Mouse (Mus musculus) limb, embryonic 12.5 days (tissue): ENCODE measurements at regions not wholly inside any gene's neighbourhood (a gene's known extent, or its start where the extent isn't known, plus 50 kb on each side); places are given as distances from the start of the nearest gene placed in this dataset.

Source experiments
- ATAC-seq: fragments of 200-750 bp; cut with Nextera tagmentation; 2 replicates; pipeline ENCODE4 v1.8.0; 2017; ENCODE audit warnings: low read depth, moderate TSS enrichment; ENCODE audit not compliant: insufficient number of reproducible peaks, insufficient read depth, low FRiP score, low TSS enrichment
- H3K27ac ChIP-seq: fragments of 300-500 bp; sonication (generic); 2 replicates; pipeline ENCODE4 v1.5.1; 2016; ENCODE audit warnings: mild to moderate bottlenecking, moderate library complexity
- H3K27me3 ChIP-seq: fragments of 300-500 bp; sonication (generic); 2 replicates; pipeline ENCODE4 v1.6.1; 2016; ENCODE audit warnings: mild to moderate bottlenecking, moderate library complexity
- H3K36me3 ChIP-seq: fragments of 300-500 bp; sonication (generic); 2 replicates; pipeline ENCODE4 v1.6.1; 2016; ENCODE audit warnings: mild to moderate bottlenecking, moderate library complexity
- H3K4me1 ChIP-seq: fragments of 300-500 bp; sonication (generic); replicated peaks from 2 replicates; pipeline ENCODE4 v1.6.1; 2016
- H3K4me2 ChIP-seq: fragments of 300-500 bp; sonication (generic); 2 replicates; pipeline ENCODE4 v1.6.1; 2016; ENCODE audit warnings: mild to moderate bottlenecking, moderate library complexity
- H3K4me3 ChIP-seq: fragments of 300-500 bp; sonication (generic); replicated peaks from 2 replicates; pipeline ENCODE4 v1.5.1; 2016; ENCODE audit warnings: mild to moderate bottlenecking
- H3K9ac ChIP-seq: fragments of 300-500 bp; sonication (generic); replicated peaks from 2 replicates; pipeline ENCODE4 v1.6.1; 2016; ENCODE audit warnings: mild to moderate bottlenecking, moderate library complexity
- H3K9me3 ChIP-seq: fragments of 300-500 bp; sonication (generic); 2 replicates; pipeline ENCODE4 v1.6.1; 2016; ENCODE audit warnings: mild to moderate bottlenecking, moderate library complexity
- WGBS: fragments of 180-500 bp; shearing (Covaris S2); methylation state at CpG from one replicate; pipeline ENCODE4 v1.1.7; 2016; 5-methylcytosine and 5-hydroxymethylcytosine counted together

DNA sequence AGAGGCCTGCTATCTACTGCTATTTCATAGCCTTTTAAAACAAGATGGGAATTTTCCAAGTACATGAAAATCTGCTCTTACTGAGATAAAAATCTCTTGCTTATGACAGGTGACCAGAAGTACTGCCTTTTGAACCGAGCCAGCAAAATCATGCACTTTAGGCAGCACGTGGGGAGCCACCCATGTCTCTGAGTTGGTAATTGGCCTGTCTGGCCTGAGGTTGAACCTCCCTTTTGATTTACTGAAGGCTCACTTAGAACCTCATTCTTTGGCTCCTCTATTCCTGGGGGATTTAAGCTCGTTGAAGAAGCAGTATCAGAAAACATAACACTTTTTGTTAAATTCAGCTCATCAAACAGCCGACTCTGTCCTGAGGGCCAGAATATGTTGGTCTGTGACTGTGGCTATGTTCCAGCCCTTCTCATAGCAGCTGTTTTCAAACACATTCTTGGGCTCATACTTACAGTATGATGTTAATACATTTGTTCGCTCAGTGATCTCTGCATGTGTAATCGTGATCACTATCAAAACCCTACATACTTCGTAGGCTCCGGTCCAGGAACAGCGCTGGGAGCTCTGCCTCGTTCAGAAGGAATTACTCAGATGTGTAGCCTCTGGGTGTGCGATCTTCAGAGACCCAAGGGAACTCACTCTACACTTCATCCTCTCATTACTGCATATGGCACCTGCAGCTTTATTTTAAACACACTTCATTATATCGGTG, 290.1 kb upstream of the Gm15217 start:
- no peak overlapping the region for H3K4me2 ChIP-seq
- ATAC-seq, result no peak

DNA sequence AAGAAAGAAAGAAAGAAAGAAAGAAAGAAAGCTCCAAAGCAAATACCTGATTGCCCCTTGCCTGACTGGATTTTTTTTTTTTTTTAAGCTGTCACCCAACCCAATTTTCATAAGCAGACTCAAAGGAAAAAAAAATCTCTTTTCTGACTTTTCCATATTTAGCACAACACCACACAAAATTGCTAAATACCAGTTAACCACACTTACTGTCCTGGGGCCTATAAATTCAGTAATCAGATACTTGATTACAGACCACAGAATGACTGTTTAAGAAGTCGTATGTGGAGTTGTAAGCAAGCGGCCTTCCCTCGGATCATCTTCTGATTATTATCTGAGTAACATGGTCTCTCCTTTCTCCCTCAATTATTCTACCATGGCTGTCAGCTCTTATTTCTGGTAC, 263.3 kb upstream of the Gm15217 start:
- no peak for ATAC-seq

More for the DNA sequence above, 290.1 kb upstream of the Gm15217 start:
- Histone ChIP-seq H3K36me3 (no peaks in the 10 kb centered on the region), H3K9ac (no peak overlapping the region), H3K9me3 (no peaks in the 10 kb centered on the region), H3K27me3 (no peaks in the 10 kb centered on the region), H3K27ac (no peak overlapping the region), H3K4me3 (no peak overlapping the region), H3K4me1 (no peaks in the 10 kb centered on the region)
- WGBS, result 71% methylated on average over 12 of the region's 12 CpGs

DNA sequence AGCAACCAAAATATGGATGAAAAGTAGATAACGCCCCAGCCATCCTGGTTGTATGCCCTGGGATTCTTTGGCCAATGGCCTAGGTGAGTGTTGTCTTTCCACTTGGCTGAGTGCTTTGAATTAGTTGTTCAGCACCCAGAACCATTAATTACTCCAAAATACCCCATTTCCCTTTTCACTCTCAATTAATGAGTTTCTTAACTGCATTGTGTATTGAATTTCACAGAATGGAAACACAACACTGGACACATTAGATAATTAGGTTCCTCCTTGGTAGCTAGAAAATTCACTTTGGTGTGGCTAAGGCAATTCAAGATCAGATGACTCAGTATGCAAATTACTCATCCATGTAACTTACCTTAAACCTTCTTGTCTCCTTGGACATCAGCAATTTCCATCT, 252.7 kb upstream of the Gm15217 start:
- Histone ChIP-seq H3K4me1 (no peaks in the 10 kb centered on the region), H3K9ac (no peak overlapping the region), H3K27ac (no peak overlapping the region), H3K4me2 (no peak overlapping the region), H3K27me3 (no peaks in the 10 kb centered on the region), H3K36me3 (no peaks in the 10 kb centered on the region), H3K4me3 (no peak overlapping the region), H3K9me3 (no peaks in the 10 kb centered on the region)
- no peak for ATAC-seq
- 93% methylated on average over 1 of the region's 1 CpGs for WGBS

More for the DNA sequence above, 263.3 kb upstream of the Gm15217 start:
- Histone ChIP-seq H3K36me3 (no peaks in the 10 kb centered on the region), H3K4me2 (no peak overlapping the region), H3K9me3 (no peaks in the 10 kb centered on the region), H3K27ac (no peak overlapping the region), H3K4me1 (no peaks in the 10 kb centered on the region), H3K9ac (no peak overlapping the region), H3K27me3 (no peaks in the 10 kb centered on the region), H3K4me3 (no peak overlapping the region)
- 69% methylated on average over 3 of the region's 3 CpGs for WGBS

DNA sequence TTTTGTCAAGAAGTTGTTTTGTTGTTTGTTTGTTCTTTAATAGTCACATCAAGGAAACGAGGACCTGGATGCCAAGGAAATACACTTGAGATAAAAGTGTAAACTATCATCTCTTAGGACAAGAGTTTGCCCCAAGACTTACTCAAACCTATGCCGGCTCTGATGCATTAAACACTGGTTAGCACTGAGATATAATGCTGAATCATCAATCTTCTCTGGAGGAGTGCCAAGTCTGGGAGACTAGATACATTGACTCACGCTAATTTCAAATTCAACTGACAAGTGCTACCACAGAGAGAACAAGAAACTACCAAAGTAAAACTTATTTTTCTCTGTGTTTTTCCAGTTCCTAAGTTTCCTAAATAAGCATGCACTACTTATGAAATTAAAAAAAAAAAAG, 249.5 kb upstream of the Gm15217 start:
- Histone ChIP-seq H3K4me3 (no peak overlapping the region), H3K9me3 (no peaks in the 10 kb centered on the region), H3K36me3 (no peaks in the 10 kb centered on the region), H3K4me1 (no peaks in the 10 kb centered on the region), H3K4me2 (no peak overlapping the region), H3K27ac (no peak overlapping the region), H3K27me3 (no peaks in the 10 kb centered on the region), H3K9ac (no peak overlapping the region)
- 73% methylated on average over 3 of the region's 3 CpGs for WGBS
- no peak for ATAC-seq

DNA sequence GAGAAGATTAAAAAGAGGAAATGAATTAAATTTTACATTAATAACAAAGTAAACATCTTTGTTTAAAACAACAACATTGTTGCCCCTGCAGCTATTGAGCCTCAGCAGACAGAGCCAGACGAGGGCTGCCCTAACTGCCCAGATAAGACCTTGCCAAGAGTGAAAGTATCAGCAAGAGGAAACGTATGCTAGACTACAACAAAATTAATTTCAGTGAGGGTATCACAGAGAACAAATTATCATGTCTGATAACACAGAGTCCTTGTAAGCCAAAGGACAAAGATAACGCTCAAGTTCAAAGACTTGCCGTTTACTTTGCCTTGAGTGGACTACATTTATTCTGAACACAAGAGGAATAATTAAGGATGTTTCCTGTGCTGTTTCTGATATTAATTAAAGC, 235.0 kb upstream of the Gm15217 start:
- 48% methylated on average over 4 of the region's 4 CpGs for WGBS

DNA sequence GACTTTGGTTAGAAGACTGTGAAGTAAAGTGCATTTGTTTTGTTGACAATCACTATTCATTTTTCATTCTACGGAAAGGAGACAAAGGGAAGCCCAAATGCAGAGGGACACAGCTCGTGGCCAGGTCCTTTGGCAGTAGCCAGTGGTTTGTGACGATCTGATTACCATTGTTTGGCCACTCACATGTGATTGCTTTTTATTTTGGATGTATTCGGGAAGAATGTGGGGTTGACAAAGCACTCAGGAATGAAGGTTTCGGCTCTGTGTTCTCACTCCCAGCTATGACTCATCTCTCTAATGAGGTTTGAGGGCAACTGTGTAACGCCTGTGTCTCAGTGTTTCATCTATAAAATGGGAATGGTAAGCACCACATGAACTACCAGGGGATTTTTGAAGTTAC, 234.5 kb upstream of the Gm15217 start:
- Histone ChIP-seq H3K36me3 (no peaks in the 10 kb centered on the region), H3K27me3 (no peaks in the 10 kb centered on the region), H3K4me1 (no peaks in the 10 kb centered on the region), H3K9me3 (no peaks in the 10 kb centered on the region), H3K27ac (no peak overlapping the region), H3K4me2 (no peak overlapping the region), H3K9ac (no peak overlapping the region), H3K4me3 (no peak overlapping the region)
- no peak for ATAC-seq
- 71% methylated on average over 6 of the region's 6 CpGs for WGBS

More for the DNA sequence above, 235.0 kb upstream of the Gm15217 start:
- Histone ChIP-seq H3K9ac (no peak overlapping the region), H3K27me3 (no peaks in the 10 kb centered on the region), H3K9me3 (no peaks in the 10 kb centered on the region), H3K4me3 (no peak overlapping the region), H3K36me3 (no peaks in the 10 kb centered on the region), H3K4me2 (no peak overlapping the region), H3K4me1 (no peaks in the 10 kb centered on the region), H3K27ac (no peak overlapping the region)
- no peak for ATAC-seq

DNA sequence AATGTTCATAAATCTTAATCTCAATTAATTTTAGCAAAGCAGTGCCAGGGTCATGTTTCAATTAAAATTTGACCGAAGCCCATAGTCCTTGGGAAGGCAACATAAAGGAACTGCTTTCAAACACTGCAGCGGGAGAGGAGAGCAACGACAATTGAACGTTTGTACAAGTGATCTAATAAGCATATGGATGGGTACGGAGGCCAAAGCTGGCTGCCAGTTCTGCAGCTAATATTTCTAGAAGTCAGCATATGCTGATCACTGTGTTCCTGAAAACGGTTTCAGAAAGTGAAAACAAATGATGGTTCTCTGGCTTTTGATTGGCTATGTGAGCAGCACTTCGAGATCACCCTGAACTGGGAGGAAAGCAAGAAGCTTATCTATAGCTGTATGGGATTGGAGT, 233.6 kb upstream of the Gm15217 start:
- Histone ChIP-seq H3K27ac (no peak overlapping the region), H3K4me1 (no peaks in the 10 kb centered on the region), H3K4me3 (no peak overlapping the region), H3K9me3 (no peaks in the 10 kb centered on the region), H3K9ac (no peak overlapping the region), H3K4me2 (no peak overlapping the region), H3K36me3 (no peaks in the 10 kb centered on the region), H3K27me3 (no peaks in the 10 kb centered on the region)
- no peak for ATAC-seq
- 47% methylated on average over 7 of the region's 7 CpGs for WGBS

DNA sequence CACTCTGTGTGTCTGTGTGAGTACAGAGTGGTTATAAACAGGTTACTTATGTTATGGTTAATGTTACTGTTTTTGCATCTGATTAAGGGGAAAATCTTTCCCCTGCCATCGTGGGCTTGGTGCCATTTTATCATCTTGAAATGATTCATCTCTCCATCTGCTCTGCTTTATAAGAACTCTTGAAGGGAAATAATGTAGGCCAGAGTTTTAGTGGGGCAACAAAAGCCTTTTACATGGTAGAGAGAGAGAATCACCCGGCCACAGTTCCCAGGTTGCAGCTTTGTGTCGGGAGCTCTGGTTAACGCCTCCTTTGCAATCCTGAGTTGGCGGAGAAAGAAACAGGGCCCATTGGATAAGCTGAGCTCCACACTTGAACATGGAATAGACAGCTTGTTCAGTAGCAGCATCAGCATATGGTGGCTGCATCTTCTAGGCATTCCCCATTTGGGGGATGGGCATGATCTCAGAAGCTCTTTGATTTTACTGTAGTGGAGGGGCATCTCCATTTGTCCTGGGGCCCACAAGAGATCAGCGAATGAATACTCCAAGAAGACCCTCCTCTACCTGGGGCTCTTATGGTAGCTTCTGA, 230.0 kb upstream of the Gm15217 start:
- Histone ChIP-seq H3K27me3 (no peaks in the 10 kb centered on the region), H3K9me3 (no peaks in the 10 kb centered on the region), H3K4me1 (no peaks in the 10 kb centered on the region), H3K4me3 (no peak overlapping the region), H3K4me2 (no peak overlapping the region), H3K27ac (no peak overlapping the region), H3K9ac (no peak overlapping the region), H3K36me3 (no peaks in the 10 kb centered on the region)
- ATAC-seq, result no peak
- 77% methylated on average over 6 of the region's 6 CpGs for WGBS

DNA sequence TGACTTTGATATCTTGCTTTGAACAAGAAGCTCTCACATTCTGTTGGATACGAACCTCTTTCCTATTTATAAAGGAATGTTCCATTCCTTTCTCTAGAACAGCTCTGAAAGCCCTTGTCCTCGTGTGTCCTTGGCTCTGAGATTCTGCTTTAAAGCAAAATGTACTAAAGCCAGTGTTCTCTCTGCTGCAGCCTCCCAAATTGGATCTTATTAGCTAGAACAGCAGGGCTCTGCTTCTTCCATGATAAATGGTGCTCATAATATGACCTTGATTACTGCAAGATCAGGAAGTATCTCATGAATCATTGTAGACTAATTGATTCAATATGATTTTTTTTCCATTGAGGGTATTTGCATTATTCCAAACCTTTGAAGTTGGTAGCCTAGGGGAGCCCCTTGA, 220.5 kb upstream of the Gm15217 start:
- H3K4me1 ChIP-seq, result no peaks in the 10 kb centered on the region
- no peak overlapping the region for H3K9ac ChIP-seq
- H3K27me3 ChIP-seq, result no peaks in the 10 kb centered on the region
- H3K27ac ChIP-seq, result no peak overlapping the region
- no peaks in the 10 kb centered on the region for H3K36me3 ChIP-seq
- no peaks in the 10 kb centered on the region for H3K9me3 ChIP-seq
- H3K4me2 ChIP-seq, result no peak overlapping the region
- ATAC-seq, result no peak
- no peak overlapping the region for H3K4me3 ChIP-seq
- WGBS, result 38% methylated on average over 2 of the region's 2 CpGs

DNA sequence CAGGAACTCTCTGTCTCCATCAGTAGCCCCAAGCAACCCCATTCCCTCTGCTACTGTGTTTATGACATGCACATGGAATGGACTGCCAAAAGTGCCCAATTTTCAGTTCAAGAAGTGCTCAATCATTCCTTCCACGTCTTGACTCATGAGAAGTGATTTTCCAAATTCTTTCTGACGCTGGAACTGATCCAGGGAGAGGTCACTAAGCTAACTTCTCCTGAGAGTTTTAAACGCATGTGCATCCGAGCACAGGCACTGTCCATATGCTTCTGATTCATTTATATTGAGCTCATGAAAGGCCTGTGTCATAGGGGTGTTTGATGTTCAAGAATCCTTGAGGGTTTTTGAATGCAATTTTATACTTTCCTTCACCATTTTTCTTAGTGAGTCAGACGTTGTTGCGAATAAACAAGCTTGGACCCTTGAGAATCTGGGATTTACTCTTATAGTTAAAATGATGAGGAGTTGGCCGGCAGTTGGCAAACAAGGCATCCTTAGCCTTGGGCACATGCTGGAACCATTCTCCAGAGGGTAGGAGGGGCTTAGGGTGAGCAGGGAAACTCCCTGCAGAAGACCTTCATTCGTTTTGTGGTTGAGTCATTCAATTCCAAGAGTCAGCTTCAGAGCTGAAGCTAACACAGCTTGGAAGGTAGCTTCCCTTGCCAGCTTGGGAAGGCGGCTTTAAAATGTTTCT, 206.9 kb upstream of the Gm15217 start:
- Histone ChIP-seq H3K27ac (no peak overlapping the region), H3K27me3 (no peaks in the 10 kb centered on the region), H3K4me3 (no peak overlapping the region), H3K4me2 (no peak overlapping the region), H3K9ac (no peak overlapping the region), H3K9me3 (no peaks in the 10 kb centered on the region), H3K36me3 (no peaks in the 10 kb centered on the region), H3K4me1 (peaks cover 6% of the 10 kb centered on the region; the same call in 1 of the 2 replicates)
- 57% methylated on average over 9 of the region's 9 CpGs for WGBS
- no peak for ATAC-seq

DNA sequence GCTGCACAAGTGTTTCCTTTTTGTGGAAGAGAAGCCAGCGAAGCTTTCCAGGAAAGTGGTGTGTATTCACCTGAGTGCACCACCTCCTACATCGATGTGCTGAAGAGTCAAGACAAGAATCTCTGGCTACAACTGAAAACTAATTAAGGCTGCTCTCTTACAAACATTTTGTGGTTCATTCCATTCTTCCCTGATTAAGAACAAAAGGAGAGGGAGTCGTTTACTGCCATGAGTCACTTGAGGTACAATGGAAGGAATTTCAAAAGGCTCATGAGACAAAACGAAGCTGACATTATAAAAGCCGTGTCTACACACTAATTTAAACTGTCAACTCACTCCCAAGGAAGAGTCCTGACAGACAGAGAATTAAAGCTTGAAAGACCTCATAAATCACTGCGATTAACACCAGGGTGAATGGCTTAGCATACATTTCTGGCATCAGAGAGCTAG, 206.3 kb upstream of the Gm15217 start:
- H3K27ac ChIP-seq, result no peak overlapping the region
- WGBS, result 41% methylated on average over 6 of the region's 6 CpGs
- no peak overlapping the region for H3K9ac ChIP-seq
- no peaks in the 10 kb centered on the region for H3K27me3 ChIP-seq
- peaks cover 6% of the 10 kb centered on the region; the same call in 1 of the 2 replicates for H3K4me1 ChIP-seq
- no peaks in the 10 kb centered on the region for H3K9me3 ChIP-seq
- no peaks in the 10 kb centered on the region for H3K36me3 ChIP-seq
- ATAC-seq, result no peak
- H3K4me3 ChIP-seq, result no peak overlapping the region
- H3K4me2 ChIP-seq, result no peak overlapping the region
